Mouse (Mus musculus) embryonic facial prominence, embryonic 10.5 days (tissue): ENCODE results near the gene Ctns. TPM values are rescaled to one million over a fixed set of nuclear protein-coding genes. Genes with fewer than 3 reads are reported as not detected.

ENCODE experiments used
- DNase-seq: peaks from one replicate; pipeline ENCODE4 v3.0.0-alpha.2; 2017; ENCODE audit warnings: low spot score
- H3K27ac ChIP-seq: fragments of 300-500 bp; sonication (generic); replicated peaks from 2 replicates; pipeline ENCODE4 v1.5.1; 2016; ENCODE audit warnings: mild to moderate bottlenecking
- H3K27me3 ChIP-seq: fragments of 300-500 bp; sonication (generic); replicated peaks from 2 replicates; pipeline ENCODE4 v1.6.1; 2016; ENCODE audit warnings: low read depth, mild to moderate bottlenecking; ENCODE audit not compliant: poor library complexity, severe bottlenecking
- H3K36me3 ChIP-seq: fragments of 300-500 bp; sonication (generic); replicated peaks from 2 replicates; pipeline ENCODE4 v1.6.1; 2016; ENCODE audit warnings: mild to moderate bottlenecking, moderate library complexity
- H3K4me1 ChIP-seq: fragments of 300-500 bp; sonication (generic); 2 replicates; pipeline ENCODE4 v1.6.1; 2016
- H3K4me3 ChIP-seq: fragments of 300-500 bp; sonication (generic); 2 replicates; pipeline ENCODE4 v1.5.1; 2016; ENCODE audit warnings: mild to moderate bottlenecking, moderate library complexity
- H3K9me3 ChIP-seq: fragments of 300-500 bp; sonication (generic); 2 replicates; pipeline ENCODE4 v1.6.1; 2016; ENCODE audit warnings: mild to moderate bottlenecking
- WGBS: fragments of 180-500 bp; shearing (Covaris S2); methylation state at CpG from one replicate; pipeline ENCODE4 v1.1.7; 2016; 5-methylcytosine and 5-hydroxymethylcytosine counted together
- polyA plus RNA-seq: library from polyadenylated mRNA; unstranded; fragments of >200 nt; fragmentation: Nextera tagmentation; extraction: Ambion mirVana; gene quantifications from 2 replicates; pipeline ENCODE4 v1.2.1, GENCODE M21; 2016

Gene Ctns
- polyA plus RNA-seq, 1 experiment from 2014 or later = 18.4 TPM

DNA sequence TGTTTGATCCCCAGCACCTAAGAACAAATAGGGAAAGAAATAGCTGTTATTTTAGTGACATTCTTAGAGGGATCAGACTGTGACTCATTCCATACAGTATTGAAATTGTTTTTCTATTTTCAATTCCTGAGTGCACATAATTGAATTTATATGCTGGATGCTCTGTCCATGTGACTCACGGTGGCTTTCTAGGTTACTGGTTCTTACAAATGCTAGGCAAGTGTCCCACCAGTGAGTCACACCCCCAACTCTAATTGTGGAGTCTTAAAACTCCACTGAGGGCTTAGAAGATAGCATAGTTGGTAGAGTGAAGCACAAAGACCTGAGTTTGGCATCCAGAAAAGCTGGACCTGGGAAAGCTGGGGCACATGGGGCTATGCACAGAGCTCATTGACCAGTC, 21.8 kb upstream of the Ctns start:
- Histone ChIP-seq H3K27ac (no peak overlapping the region), H3K27me3 (no peaks in the 10 kb centered on the region), H3K9me3 (no peaks in the 10 kb centered on the region), H3K36me3 (no peaks in the 10 kb centered on the region), H3K4me1 (no peaks in the 10 kb centered on the region), H3K4me3 (no peak overlapping the region)
- DNase-seq = no peak
- 84% methylated on average over 1 of the region's 1 CpGs for WGBS

DNA sequence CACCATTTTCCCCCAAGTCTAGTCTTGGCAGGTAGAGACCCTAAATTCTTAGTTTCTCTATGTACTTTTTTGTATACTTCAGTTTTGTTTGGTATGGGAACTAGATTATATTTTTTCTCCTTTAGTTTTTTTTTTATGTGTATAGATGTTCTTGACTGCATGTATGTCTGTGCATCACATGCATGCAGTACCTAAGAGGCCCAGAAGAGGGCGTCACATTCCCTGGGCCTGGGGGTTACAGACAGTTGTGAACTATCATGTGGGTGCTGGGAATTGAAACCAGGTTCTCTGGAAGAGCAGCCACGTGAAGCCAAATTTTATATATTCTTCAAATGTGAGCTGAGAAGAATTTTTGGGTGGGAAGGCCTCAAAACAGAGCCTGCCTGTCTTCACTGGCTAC, 20.8 kb upstream of the Ctns start:
- DNase-seq = no peak
- WGBS = 63% methylated on average over 2 of the region's 2 CpGs
- Histone ChIP-seq H3K9me3 (no peaks in the 10 kb centered on the region), H3K27me3 (0 out of 2 replicates have a peak, but pooled peaks cover 4% of the 10 kb centered on the region), H3K4me3 (no peak overlapping the region), H3K27ac (no peak overlapping the region), H3K4me1 (no peaks in the 10 kb centered on the region), H3K36me3 (no peaks in the 10 kb centered on the region)

DNA sequence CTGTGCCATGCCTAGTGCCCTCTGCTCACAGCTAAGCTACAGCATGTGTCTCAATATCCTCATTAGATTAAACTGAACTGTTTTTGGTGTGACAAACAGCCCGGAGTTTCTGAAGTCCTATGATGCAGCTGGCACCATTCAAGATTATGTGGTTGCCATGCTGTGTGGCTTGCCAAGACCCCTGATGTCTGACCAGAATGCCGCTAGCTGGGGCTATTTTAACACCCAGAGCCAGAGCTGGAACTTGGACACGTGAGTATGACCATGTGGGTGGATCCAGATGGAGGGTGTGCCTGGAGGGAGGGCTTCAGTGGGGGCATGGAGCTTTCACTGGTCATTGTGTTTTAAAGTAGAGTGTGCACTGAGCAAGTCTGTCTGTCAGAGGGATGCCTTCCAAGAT, 15.1 kb upstream of the Ctns start:
- no peak overlapping the region for H3K27ac ChIP-seq
- H3K9me3 ChIP-seq = no peaks in the 10 kb centered on the region
- WGBS = 75% methylated on average over 3 of the region's 3 CpGs
- H3K36me3 ChIP-seq = no peaks in the 10 kb centered on the region
- H3K4me1 ChIP-seq = no peaks in the 10 kb centered on the region
- DNase-seq = no peak
- H3K27me3 ChIP-seq = 0 out of 2 replicates have a peak, but pooled peaks cover 4% of the 10 kb centered on the region
- no peak overlapping the region for H3K4me3 ChIP-seq

DNA sequence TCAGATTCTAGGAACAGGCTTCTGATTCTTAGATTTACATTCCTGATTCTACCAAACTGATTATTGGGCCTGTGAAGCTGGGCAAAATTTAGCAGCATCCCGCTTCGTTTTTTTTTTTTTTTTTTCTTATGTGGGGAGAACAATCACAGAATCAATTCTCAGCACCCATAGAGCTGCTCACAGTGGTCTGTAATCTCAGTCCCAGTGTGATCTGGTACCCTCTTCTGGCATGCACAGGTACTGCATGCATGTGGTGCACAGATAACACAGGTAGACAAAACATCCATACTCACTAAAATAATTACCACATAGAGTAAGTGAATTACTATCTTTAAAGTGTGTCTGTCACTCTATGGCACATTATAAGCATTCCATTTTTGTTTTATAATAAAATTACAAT, 8.8 kb upstream of the Ctns start:
- no peaks in the 10 kb centered on the region for H3K27me3 ChIP-seq
- no peak overlapping the region for H3K4me3 ChIP-seq
- no peaks in the 10 kb centered on the region for H3K9me3 ChIP-seq
- no peaks in the 10 kb centered on the region; the same call in 1 of the 2 replicates for H3K4me1 ChIP-seq
- no peak for DNase-seq
- no peak overlapping the region for H3K27ac ChIP-seq
- 88% methylated on average over 2 of the region's 2 CpGs for WGBS
- no peaks in the 10 kb centered on the region for H3K36me3 ChIP-seq

DNA sequence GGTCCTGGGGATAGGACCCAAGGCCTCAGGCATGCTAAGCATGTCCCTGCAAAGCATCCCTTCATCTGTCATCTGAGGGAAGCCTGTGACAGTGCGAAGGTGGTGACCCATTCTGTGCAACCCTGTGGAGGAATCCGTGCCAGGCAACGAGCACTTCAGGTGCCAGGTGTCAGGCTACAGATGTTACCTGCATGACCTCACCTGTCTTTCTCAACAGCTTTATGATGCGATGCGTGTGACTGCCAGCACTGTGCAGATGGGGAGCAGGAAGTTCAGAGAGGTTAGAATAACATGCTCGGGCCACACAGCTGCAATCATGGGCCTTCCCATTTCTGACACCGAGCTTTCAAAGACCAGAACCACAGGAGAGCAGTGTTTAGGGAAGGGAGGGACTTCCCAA, 6.4 kb upstream of the Ctns start:
- no peaks in the 10 kb centered on the region for H3K9me3 ChIP-seq
- H3K27me3 ChIP-seq = no peaks in the 10 kb centered on the region; the same call in 1 of the 2 replicates
- no peak for DNase-seq
- no peaks in the 10 kb centered on the region for H3K36me3 ChIP-seq
- H3K4me3 ChIP-seq = no peak overlapping the region
- 70% methylated on average over 7 of the region's 7 CpGs for WGBS
- no peak overlapping the region for H3K27ac ChIP-seq
- no peaks in the 10 kb centered on the region; the same call in 1 of the 2 replicates for H3K4me1 ChIP-seq

DNA sequence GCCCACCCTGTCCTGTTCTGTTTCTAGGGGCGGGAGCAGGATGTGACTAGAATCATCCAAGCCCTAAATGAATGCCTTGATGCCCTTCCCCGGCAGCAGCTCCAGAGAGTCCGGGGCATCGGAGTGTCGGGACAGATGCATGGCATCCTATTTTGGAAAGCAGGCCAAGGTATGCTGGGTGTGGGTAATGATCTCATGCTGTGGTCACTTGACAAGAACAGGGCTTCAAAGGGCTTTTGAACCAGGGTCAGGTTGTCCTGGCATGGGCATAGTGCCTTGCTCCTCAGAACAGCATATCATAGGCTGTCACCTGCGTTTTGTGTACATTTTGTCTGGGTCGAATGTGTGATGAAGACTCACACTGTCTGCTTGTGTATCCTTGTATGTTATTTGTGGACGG, 5.1 kb upstream of the Ctns start:
- DNase-seq = no peak
- H3K9me3 ChIP-seq = no peaks in the 10 kb centered on the region
- H3K27me3 ChIP-seq = no peaks in the 10 kb centered on the region; the same call in 1 of the 2 replicates
- H3K4me3 ChIP-seq = no peak overlapping the region
- peaks cover 7% of the 10 kb centered on the region for H3K4me1 ChIP-seq
- no peaks in the 10 kb centered on the region for H3K36me3 ChIP-seq
- no peak overlapping the region for H3K27ac ChIP-seq
- 86% methylated on average over 8 of the region's 8 CpGs for WGBS

DNA sequence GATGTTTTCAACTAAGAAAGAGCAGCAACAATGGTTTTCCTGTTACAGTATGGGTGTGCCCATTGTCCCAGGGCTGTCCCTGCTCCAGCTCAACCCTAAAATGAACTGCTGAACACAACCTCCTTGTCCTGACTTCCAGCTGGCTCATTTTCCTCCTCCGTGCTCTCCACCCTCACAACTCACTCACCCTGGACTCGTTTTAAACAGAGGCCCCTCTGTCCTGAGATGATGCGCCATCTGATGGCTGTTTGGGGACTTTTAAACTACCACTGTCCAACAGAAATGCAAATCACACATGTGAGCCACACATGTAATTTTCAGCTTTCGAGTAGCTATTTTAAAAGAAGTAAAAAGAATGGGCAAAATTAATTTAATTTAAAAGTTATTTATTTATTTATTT, 2.8 kb upstream of the Ctns start:
- Histone ChIP-seq H3K27me3 (no peaks in the 10 kb centered on the region; the same call in 1 of the 2 replicates), H3K36me3 (no peaks in the 10 kb centered on the region), H3K4me1 (peaks cover 20% of the 10 kb centered on the region), H3K9me3 (no peaks in the 10 kb centered on the region), H3K27ac (no peak overlapping the region), H3K4me3 (no peak overlapping the region)
- DNase-seq = no peak
- WGBS = 31% methylated on average over 4 of the region's 4 CpGs

DNA sequence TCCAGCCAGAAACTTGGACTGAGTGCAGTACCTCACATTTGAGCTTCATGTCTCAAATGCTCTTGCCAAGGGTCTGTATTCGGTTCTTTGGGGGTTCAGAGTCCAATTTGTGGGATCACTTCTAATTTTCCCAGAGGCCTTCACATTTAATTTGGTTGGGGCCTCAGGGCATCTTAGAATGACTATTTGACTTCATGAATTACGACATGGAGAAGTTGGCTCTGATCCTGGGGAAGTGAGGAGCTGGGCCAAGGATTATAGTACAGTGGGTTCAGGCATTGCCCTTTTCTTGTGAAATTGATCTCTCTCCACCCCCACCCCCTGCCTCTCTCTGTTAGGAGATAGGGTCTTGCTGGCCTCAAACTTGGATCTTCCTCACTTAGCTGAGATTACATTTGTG, 2.2 kb upstream of the Ctns start:
- no peaks in the 10 kb centered on the region for H3K9me3 ChIP-seq
- H3K27ac ChIP-seq = no peak overlapping the region
- WGBS = 67% methylated on average over 2 of the region's 2 CpGs
- 0 out of 2 replicates have a peak, but pooled peaks cover under 1% of the 10 kb centered on the region for H3K36me3 ChIP-seq
- no peaks in the 10 kb centered on the region; the same call in 1 of the 2 replicates for H3K27me3 ChIP-seq
- DNase-seq = no peak
- peaks cover 20% of the 10 kb centered on the region for H3K4me1 ChIP-seq
- H3K4me3 ChIP-seq = no peak overlapping the region

DNA sequence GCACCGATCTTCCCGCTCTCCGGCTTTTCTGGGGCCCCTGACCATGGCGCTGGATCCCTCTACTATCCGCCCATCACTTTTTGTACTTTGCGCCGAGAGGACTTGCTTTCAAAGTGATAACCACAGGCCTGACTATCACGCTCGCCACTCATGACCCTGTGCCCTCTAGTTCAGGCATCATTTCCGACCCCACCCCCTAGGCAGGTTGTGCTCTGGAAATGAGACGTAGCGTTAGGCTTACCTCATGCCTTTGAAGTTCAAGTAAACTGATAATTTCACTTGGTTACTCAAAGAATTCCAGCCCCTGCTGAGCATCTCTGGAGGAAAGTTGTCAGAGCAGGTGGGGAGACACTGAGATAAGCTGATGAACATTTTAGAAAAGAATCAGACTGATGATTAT, 1.0 kb upstream of the Ctns start:
- peak overlapping the region; percentile 58; the same call in 1 of the 2 replicates for H3K27ac ChIP-seq

DNA sequence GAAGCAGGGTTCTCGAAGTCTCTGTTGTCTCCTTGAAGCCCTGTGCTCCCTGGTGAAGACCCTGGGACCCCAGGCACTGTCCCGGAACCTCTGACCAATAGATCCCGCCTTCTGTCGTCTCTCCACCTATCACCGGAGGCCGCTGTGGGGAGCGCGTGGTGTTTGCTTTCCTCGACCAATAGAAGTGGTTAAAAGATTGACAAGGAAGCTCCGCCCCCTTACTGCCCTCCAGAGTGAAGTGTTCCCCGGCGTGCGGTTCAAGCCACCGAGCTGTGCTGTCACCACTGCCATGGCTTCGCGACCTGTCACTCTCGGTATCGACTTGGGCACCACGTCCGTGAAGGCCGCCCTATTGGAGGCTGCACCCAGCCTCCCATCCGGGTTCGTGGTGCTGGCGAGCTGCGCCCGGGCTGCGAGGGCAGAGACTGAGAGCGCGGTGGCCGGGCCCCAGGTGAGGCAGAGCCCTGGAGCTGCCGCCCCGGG, 429 bp upstream of the Ctns start, which contains the start of gene Shpk:
TSS of gene Shpk (plus strand) at position 231 of the 483 bp plus-strand sequence.
- WGBS = under 1% methylated on average over 32 of the region's 32 CpGs
- Histone ChIP-seq H3K36me3 (peaks cover 10% of the 10 kb centered on the region; the same call in 1 of the 2 replicates), H3K4me3 (peak within 1 kb of the TSS; percentile 76), H3K27me3 (no peaks in the 10 kb centered on the region; the same call in 1 of the 2 replicates), H3K27ac (peak within 1 kb of the TSS; percentile 74), H3K9me3 (no peaks in the 10 kb centered on the region), H3K4me1 (peaks cover 20% of the 10 kb centered on the region)
- peak; percentile 94 for DNase-seq

More for the DNA sequence above, 1.0 kb upstream of the Ctns start:
- peak overlapping the region; percentile 76 for H3K4me3 ChIP-seq
- no peak for DNase-seq
- no peaks in the 10 kb centered on the region for H3K9me3 ChIP-seq
- H3K36me3 ChIP-seq = peaks cover 10% of the 10 kb centered on the region; the same call in 1 of the 2 replicates
- H3K4me1 ChIP-seq = peaks cover 20% of the 10 kb centered on the region
- WGBS = 5% methylated on average over 12 of the region's 12 CpGs
- no peaks in the 10 kb centered on the region; the same call in 1 of the 2 replicates for H3K27me3 ChIP-seq

DNA sequence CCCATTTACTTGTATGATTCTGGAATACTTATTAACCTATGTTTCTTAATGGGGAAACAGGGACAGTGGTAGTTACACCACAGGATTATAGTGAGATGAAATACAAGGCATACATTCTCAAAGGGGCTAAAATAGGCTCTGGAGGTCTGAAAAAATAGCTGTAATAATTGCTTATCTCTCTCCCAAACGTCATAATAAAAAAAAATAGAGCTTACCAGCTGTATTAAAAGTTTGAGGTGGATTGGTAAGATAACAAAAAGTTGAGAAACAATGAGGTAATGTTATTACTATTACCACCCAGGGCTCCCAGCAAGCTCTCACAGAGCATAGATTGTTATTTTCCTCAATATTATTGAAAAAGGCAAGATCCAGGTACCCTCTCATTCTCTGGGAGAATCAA, 652 bp downstream of the Ctns start:
- peaks cover 20% of the 10 kb centered on the region for H3K4me1 ChIP-seq
- H3K36me3 ChIP-seq = peaks cover 10% of the 10 kb centered on the region; the same call in 1 of the 2 replicates
- peak overlapping the region; percentile 76 for H3K4me3 ChIP-seq
- WGBS = 7% methylated on average over 1 of the region's 1 CpGs
- no peak overlapping the region; the same call in 1 of the 2 replicates for H3K27ac ChIP-seq
- DNase-seq = no peak
- H3K27me3 ChIP-seq = no peaks in the 10 kb centered on the region; the same call in 1 of the 2 replicates
- no peaks in the 10 kb centered on the region for H3K9me3 ChIP-seq

DNA sequence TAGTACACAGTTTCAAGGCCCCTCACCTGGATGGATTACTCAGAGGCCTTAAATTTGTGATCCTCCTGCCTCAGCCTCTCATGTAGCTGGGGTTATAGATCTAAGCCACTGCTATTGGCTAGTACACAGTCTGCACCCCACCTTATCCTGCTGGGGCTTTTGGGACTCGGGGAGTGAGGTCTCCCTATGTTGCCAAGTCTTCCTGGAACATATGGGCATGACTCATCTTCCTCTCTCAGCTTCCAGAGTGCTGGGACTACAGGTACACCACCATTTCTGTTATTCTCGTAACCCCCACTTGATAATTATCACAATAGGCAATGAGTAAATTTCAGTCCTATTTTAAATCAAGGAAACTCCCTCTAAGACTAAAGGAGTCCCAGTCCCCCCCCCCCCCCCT, 4.4 kb downstream of the Ctns start:
- H3K9me3 ChIP-seq = no peaks in the 10 kb centered on the region
- H3K36me3 ChIP-seq = peaks cover 41% of the 10 kb centered on the region
- H3K4me1 ChIP-seq = peaks cover 14% of the 10 kb centered on the region
- no peak overlapping the region for H3K27ac ChIP-seq
- H3K4me3 ChIP-seq = no peak overlapping the region
- H3K27me3 ChIP-seq = no peaks in the 10 kb centered on the region
- DNase-seq = no peak
- 87% methylated on average over 2 of the region's 2 CpGs for WGBS

DNA sequence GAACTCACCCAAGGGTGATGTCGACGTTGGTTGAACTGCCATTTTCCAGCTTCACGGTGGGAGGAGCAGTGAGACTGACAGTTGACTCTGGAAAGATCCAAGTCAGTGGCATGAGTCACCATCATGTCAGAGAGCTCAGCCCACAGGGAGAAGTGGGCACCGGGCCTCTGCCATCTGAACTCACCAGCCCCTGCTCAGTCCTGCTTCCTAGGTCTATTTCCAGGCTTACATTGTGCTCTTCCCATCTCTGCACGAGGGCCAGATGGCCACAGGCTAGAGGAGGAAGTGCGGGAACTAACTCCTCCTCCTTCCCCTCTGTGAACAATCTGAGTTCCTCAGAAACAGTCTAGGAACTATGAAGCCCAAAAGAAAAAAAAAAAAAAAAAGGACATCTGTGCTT, 5.8 kb downstream of the Ctns start:
- Histone ChIP-seq H3K4me1 (peaks cover 7% of the 10 kb centered on the region), H3K27me3 (no peaks in the 10 kb centered on the region), H3K27ac (no peak overlapping the region), H3K36me3 (peaks cover 49% of the 10 kb centered on the region), H3K4me3 (no peak overlapping the region), H3K9me3 (no peaks in the 10 kb centered on the region)
- WGBS = 71% methylated on average over 6 of the region's 6 CpGs
- DNase-seq = no peak
